8 mouse cellular contexts compared by ENCODE assay signal in genomic region chr6:136808631-136809046, GRCm38 (mm10). TPM values are rescaled to one million over a fixed set of nuclear protein-coding genes. Genes with fewer than 3 reads are reported as not detected.
DNase-seq lines count a peak whose midpoint lies in the region; ATAC-seq and TF ChIP-seq lines count a peak whose summit lies in the region.

No protein-coding gene starts in this region.

- peak overlapping the region; percentile 82 for H3K9ac ChIP-seq in heart, adult 2 months (ENCODE audit: low read depth, low read length)
- peak overlapping the region; percentile 77 for H3K9ac ChIP-seq in kidney, embryonic 16.5 days (replicated peaks; ENCODE audit: low read length)

- TF ChIP-seq POLR2A in testis, adult 2 months (IDR thresholded peaks at IDR 0.05; ENCODE audit: control insufficient read depth, low read depth, low read length), result no peak
- TF ChIP-seq POLR2A in bone marrow macrophage, adult 2 months (IDR thresholded peaks at IDR 0.05; ENCODE audit: borderline replicate concordance, low read depth, low read length), result no peak
- no peak for TF ChIP-seq POLR2A in heart, adult 2 months (IDR thresholded peaks at IDR 0.05; ENCODE audit: insufficient read depth, low read depth, low read length)

- intact Hi-C loops in heart, adult 2 months (cut with DNase I), result no loop called here

- peaks cover 11% of the 10 kb centered on the region for H3K4me1 ChIP-seq in testis, adult 2 months (ENCODE audit: control insufficient read depth, insufficient read depth, low read length)
- H3K4me1 ChIP-seq in bone marrow macrophage, adult 2 months (ENCODE audit: control insufficient read depth, insufficient read depth, low read length), result peaks cover 21% of the 10 kb centered on the region
- H3K4me1 ChIP-seq in heart, adult 2 months (ENCODE audit: control insufficient read depth, insufficient read depth, low read length), result peaks cover 1% of the 10 kb centered on the region; the same call in 1 of the 2 replicates
- H3K4me1 ChIP-seq in kidney, embryonic 16.5 days (ENCODE audit: insufficient read depth, low read length), result peaks cover 15% of the 10 kb centered on the region

- ATAC-seq in kidney, embryonic 16.5 days (ENCODE audit: low FRiP score, low TSS enrichment), result peak; percentile 20

- H3K36me3 ChIP-seq in testis, adult 2 months (ENCODE audit: control insufficient read depth, insufficient read depth, low read length), result no peaks in the 10 kb centered on the region
- H3K36me3 ChIP-seq in heart, adult 2 months (ENCODE audit: control insufficient read depth, insufficient read depth, low read length), result no peaks in the 10 kb centered on the region
- peaks cover 15% of the 10 kb centered on the region for H3K36me3 ChIP-seq in kidney, embryonic 16.5 days (ENCODE audit: insufficient read depth, low read length)

- H3K9me3 ChIP-seq in kidney, embryonic 16.5 days (ENCODE audit: low read length), result no peaks in the 10 kb centered on the region

- no peaks in the 10 kb centered on the region for H3K27me3 ChIP-seq in testis, adult 2 months (ENCODE audit: control insufficient read depth, insufficient read depth, low read length)
- no peaks in the 10 kb centered on the region for H3K27me3 ChIP-seq in heart, adult 2 months (ENCODE audit: control insufficient read depth, insufficient read depth, low read length)
- H3K27me3 ChIP-seq in kidney, embryonic 16.5 days (ENCODE audit: insufficient read depth, low read length), result no peaks in the 10 kb centered on the region

- H3K4me3 ChIP-seq in testis, adult 2 months (ENCODE audit: control insufficient read depth, low read depth, low read length), result peak overlapping the region; percentile 82
- H3K4me3 ChIP-seq in bone marrow macrophage, adult 2 months (ENCODE audit: insufficient read depth, low read length), result peak overlapping the region; percentile 94
- H3K4me3 ChIP-seq in heart, adult 2 months, result peak overlapping the region; percentile 79
- H3K4me3 ChIP-seq in kidney, embryonic 16.5 days (ENCODE audit: low read length), result peak overlapping the region; percentile 80

- no peaks in the 10 kb centered on the region for H3K79me2 ChIP-seq in heart, adult 2 months (replicated peaks; ENCODE audit: control insufficient read depth, insufficient read depth, low read length)

- TF ChIP-seq CTCF in testis, adult 2 months (IDR thresholded peaks at IDR 0.05; ENCODE audit: control insufficient read depth, insufficient read depth, insufficient replicate concordance, low read depth, low read length), result no peak
- TF ChIP-seq CTCF in bone marrow macrophage, adult 2 months (IDR thresholded peaks at IDR 0.05; ENCODE audit: low read depth, low read length), result no peak
- TF ChIP-seq CTCF in heart, adult 2 months (IDR thresholded peaks at IDR 0.05), result no peak

- H3K4me2 ChIP-seq in kidney, embryonic 16.5 days (replicated peaks; ENCODE audit: low read depth, low read length), result peak overlapping the region; percentile 97

- WGBS in heart, adult 2 months, result under 1% methylated on average over 28 of the region's 28 CpGs
- under 1% methylated on average over 28 of the region's 28 CpGs for WGBS in kidney, embryonic 16.5 days

- peak overlapping the region; percentile 34 for H3K27ac ChIP-seq in testis, adult 2 months (ENCODE audit: control insufficient read depth, insufficient read depth, low read depth, low read length)
- peak overlapping the region; percentile 93 for H3K27ac ChIP-seq in bone marrow macrophage, adult 2 months (ENCODE audit: insufficient read depth, low read depth, low read length)
- peak overlapping the region; percentile 54 for H3K27ac ChIP-seq in heart, adult 2 months
- no peak overlapping the region for H3K27ac ChIP-seq in kidney, embryonic 16.5 days (ENCODE audit: low read length)

- DNase-seq in testis, postnatal 14 days (ENCODE audit: low spot score), result no peak
- no peak for DNase-seq in heart, adult 2 months
- peak; percentile 34 for DNase-seq in lung, postnatal 14 days
- DNase-seq in right cerebral cortex, postnatal 25 days, result peak; percentile 59
- no peak for DNase-seq in urinary bladder, adult 18-20 months (ENCODE audit: low spot score in 2 of 2)

- TF ChIP-seq EP300 in heart, adult 2 months (IDR thresholded peaks at IDR 0.05; ENCODE audit: insufficient read depth, low read depth, low read length), result no peak

RNA-seq across cellular contexts. Expression of gene H2afj, which starts 0.6 kb away (rescaled TPM):
- 34.2 and 47.7 TPM in 2 replicates for polyA plus RNA-seq in testis, adult 2 months (2012; rRNA removed)
- polyA plus RNA-seq in bone marrow macrophage, adult 2 months (2012; ENCODE audit: insufficient read depth, insufficient read length, missing spikeins), result 58.1 and 78.1 TPM in 2 replicates
- 10 to 100 TPM; 29.4 to 30.1 TPM for total RNA-seq in heart, adult 2 months (2021)
- polyA plus RNA-seq in heart, adult 2 months (2012; rRNA removed), result 24.6 and 49.4 TPM in 2 replicates
- 104 and 115 TPM in 2 replicates for polyA plus RNA-seq in kidney, embryonic 16.5 days (2015; fragmentation: Nextera tagmentation; extraction: Ambion mirVana)

RNA-seq across cellular contexts. Expression of gene Hist4h4, which starts 4.4 kb away (rescaled TPM):
- polyA plus RNA-seq in testis, adult 2 months (2012; rRNA removed), result 0.96 and 0.99 TPM in 2 replicates
- 0.51 and 0.56 TPM in 2 replicates for polyA plus RNA-seq in bone marrow macrophage, adult 2 months (2012; ENCODE audit: insufficient read depth, insufficient read length, missing spikeins)
- total RNA-seq in heart, adult 2 months (2021), result 1 to 10 TPM; 5.9 to 6.5 TPM
- 0.16 and 0.56 TPM in 2 replicates for polyA plus RNA-seq in heart, adult 2 months (2012; rRNA removed)
- polyA plus RNA-seq in kidney, embryonic 16.5 days (2015; fragmentation: Nextera tagmentation; extraction: Ambion mirVana), result 0.55 and 0.81 TPM in 2 replicates

RNA-seq across cellular contexts. Expression of gene BC049715, which starts 18.8 kb away (rescaled TPM):
- polyA plus RNA-seq in testis, adult 2 months (2012; rRNA removed), result 150 and 168 TPM in 2 replicates
- polyA plus RNA-seq in bone marrow macrophage, adult 2 months (2012; ENCODE audit: insufficient read depth, insufficient read length, missing spikeins), result 4.4 and 5.1 TPM in 2 replicates
- total RNA-seq in heart, adult 2 months (2021), result 1 to 10 TPM in 1 of 2 experiments, under 1 TPM in 1; 0.44 to 1.8 TPM
- polyA plus RNA-seq in heart, adult 2 months (2012; rRNA removed), result 0.59 and 0.61 TPM in 2 replicates
- polyA plus RNA-seq in kidney, embryonic 16.5 days (2015; fragmentation: Nextera tagmentation; extraction: Ambion mirVana), result 1.6 and 1.9 TPM in 2 replicates

RNA-seq across cellular contexts. Expression of gene Wbp11, which starts 19.4 kb away (rescaled TPM):
- polyA plus RNA-seq in testis, adult 2 months (2012; rRNA removed), result 236 and 252 TPM in 2 replicates
- polyA plus RNA-seq in bone marrow macrophage, adult 2 months (2012; ENCODE audit: insufficient read depth, insufficient read length, missing spikeins), result 69.8 and 76.4 TPM in 2 replicates
- 10 to 100 TPM; 67.6 to 68.1 TPM for total RNA-seq in heart, adult 2 months (2021)
- polyA plus RNA-seq in heart, adult 2 months (2012; rRNA removed), result 28.7 and 28.9 TPM in 2 replicates
- 110 and 122 TPM in 2 replicates for polyA plus RNA-seq in kidney, embryonic 16.5 days (2015; fragmentation: Nextera tagmentation; extraction: Ambion mirVana)

RNA-seq across cellular contexts. Expression of gene Smco3, which starts 26.6 kb away (rescaled TPM):
- polyA plus RNA-seq in testis, adult 2 months (2012; rRNA removed), result 0.22 TPM in 1 of 2 replicates, not detected in the other
- 0.57 and 0.74 TPM in 2 replicates for polyA plus RNA-seq in bone marrow macrophage, adult 2 months (2012; ENCODE audit: insufficient read depth, insufficient read length, missing spikeins)
- total RNA-seq in heart, adult 2 months (2021), result not detected
- polyA plus RNA-seq in heart, adult 2 months (2012; rRNA removed), result 0.04 TPM in 1 of 2 replicates, not detected in the other
- polyA plus RNA-seq in kidney, embryonic 16.5 days (2015; fragmentation: Nextera tagmentation; extraction: Ambion mirVana), result 2.4 and 2.5 TPM in 2 replicates

Comparison
In these comparisons a context has a peak if more than half of its experiments do, and no peak if none do; other contexts are left out.
1. DNase-seq: peak in lung, postnatal 14 days (single experiment) and right cerebral cortex, postnatal 25 days (single experiment); none in testis, postnatal 14 days (single experiment), heart, adult 2 months (0 of 2) and urinary bladder, adult 18-20 months (0 of 2).
2. RNA of gene BC049715, which starts 18.8 kb away (polyA plus RNA-seq): 150 to 168 TPM in testis, adult 2 months; 4.4 to 5.1 TPM in bone marrow macrophage, adult 2 months, 1.6 to 1.9 TPM in kidney, embryonic 16.5 days and 0.59 to 0.61 TPM in heart, adult 2 months; every median in the first group is over 10 times any median in the second.
3. Peak in every context shown above with its lines, with median percentiles within 50 percentile points of each other: H3K4me3 ChIP-seq.